Mouse (Mus musculus): ENCODE results near the gene Plekha5. TPM values are rescaled to one million over a fixed set of nuclear protein-coding genes. Genes with fewer than 3 reads are reported as not detected.

Plekha5 gene
- 42.0 and 47.1 TPM in 2 replicates for polyA plus RNA-seq (2016; fragmentation: Nextera tagmentation; extraction: Ambion mirVana)

DNA sequence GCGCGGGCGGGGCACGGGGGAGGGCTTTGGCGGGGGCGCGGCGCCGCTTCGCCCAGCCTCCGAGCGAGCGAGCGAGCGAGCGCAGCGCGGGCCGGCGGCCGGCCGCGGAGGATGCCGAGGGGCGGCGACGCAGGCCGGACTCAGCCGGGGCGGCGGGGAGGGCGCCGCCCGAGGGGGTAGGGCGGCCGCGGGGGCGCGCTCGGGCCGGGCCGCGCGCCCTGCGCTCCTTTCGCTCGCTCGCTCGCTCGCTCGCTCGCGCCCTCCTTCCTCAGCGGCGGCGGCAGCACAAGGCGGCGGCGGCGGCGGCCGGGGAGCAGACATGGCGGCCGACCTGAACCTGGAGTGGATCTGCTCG is at the start of gene Plekha5:
Gene Plekha5 (plus strand): TSS at position 209 of the 355 bp plus-strand sequence.
- peak within 1 kb of the TSS; percentile 96 for H3K4me3 ChIP-seq
- WGBS: 1% methylated on average over 65 of the region's 65 CpGs
- H3K9me3 ChIP-seq: 0 out of 2 replicates have a peak, but pooled peaks cover 7% of the 10 kb centered on the region
- H3K27me3 ChIP-seq (replicated peaks; ENCODE audit: low read depth, poor library complexity, severe bottlenecking): no peaks in the 10 kb centered on the region
- H3K36me3 ChIP-seq (replicated peaks): peaks cover 18% of the 10 kb centered on the region
- peak within 1 kb of the TSS; percentile 98 for H3K27ac ChIP-seq (replicated peaks)
- H3K4me1 ChIP-seq: peaks cover 17% of the 10 kb centered on the region
- peak; percentile 86 for DNase-seq (ENCODE audit: low spot score)

GRCm38 (mm10) chr6:140375671-140376070 is 48.2 kb upstream of the Plekha5 start:
- DNase-seq (ENCODE audit: low spot score): no peak
- H3K9me3 ChIP-seq: no peaks in the 10 kb centered on the region
- no peaks in the 10 kb centered on the region for H3K36me3 ChIP-seq (replicated peaks)
- H3K4me1 ChIP-seq: no peaks in the 10 kb centered on the region
- H3K27me3 ChIP-seq (replicated peaks; ENCODE audit: low read depth, poor library complexity, severe bottlenecking): no peaks in the 10 kb centered on the region
- 61% methylated on average over 4 of the region's 4 CpGs for WGBS
- no peak overlapping the region for H3K27ac ChIP-seq (replicated peaks)
- H3K4me3 ChIP-seq: no peak overlapping the region

DNA sequence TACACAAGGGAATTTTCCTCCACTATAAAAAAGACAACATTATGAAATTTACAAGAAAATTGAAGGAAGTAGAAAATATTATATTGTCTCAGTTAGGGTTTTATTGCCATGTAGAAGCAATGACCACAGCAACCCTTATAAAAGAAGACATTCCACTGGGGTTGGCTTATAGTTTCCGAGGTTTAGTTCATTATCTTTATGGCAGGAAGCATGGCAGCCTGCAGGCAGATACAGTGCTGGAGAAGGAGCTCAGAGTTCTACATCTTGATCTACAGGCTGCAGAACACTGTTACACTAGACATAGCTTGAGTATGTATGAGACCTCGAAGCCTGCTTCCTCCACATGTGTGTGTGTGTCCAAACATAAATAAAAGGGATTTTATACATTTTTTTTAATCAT is 43.3 kb upstream of the Plekha5 start:
- H3K36me3 ChIP-seq (replicated peaks): no peaks in the 10 kb centered on the region
- no peak overlapping the region for H3K4me3 ChIP-seq
- no peak for DNase-seq (ENCODE audit: low spot score)
- H3K4me1 ChIP-seq: no peaks in the 10 kb centered on the region
- H3K27ac ChIP-seq (replicated peaks): no peak overlapping the region
- no peaks in the 10 kb centered on the region for H3K9me3 ChIP-seq
- WGBS: 82% methylated on average over 2 of the region's 2 CpGs
- H3K27me3 ChIP-seq (replicated peaks; ENCODE audit: low read depth, poor library complexity, severe bottlenecking): no peaks in the 10 kb centered on the region

- WGBS: 88% methylated on average over 8 of the region's 8 CpGs
- H3K27me3 ChIP-seq (replicated peaks; ENCODE audit: low read depth, poor library complexity, severe bottlenecking): no peaks in the 10 kb centered on the region
- no peak for DNase-seq (ENCODE audit: low spot score)
- no peaks in the 10 kb centered on the region for H3K36me3 ChIP-seq (replicated peaks)
- no peaks in the 10 kb centered on the region for H3K4me1 ChIP-seq
- no peaks in the 10 kb centered on the region for H3K9me3 ChIP-seq
- no peak overlapping the region for H3K27ac ChIP-seq (replicated peaks)
- no peak overlapping the region for H3K4me3 ChIP-seq
Observed at GRCm38 (mm10) chr6:140381162-140381561, 42.7 kb upstream of the Plekha5 start.

GRCm38 (mm10) chr6:140383580-140384400 is 40.1 kb upstream of the Plekha5 start:
- H3K27me3 ChIP-seq (replicated peaks; ENCODE audit: low read depth, poor library complexity, severe bottlenecking): no peaks in the 10 kb centered on the region
- DNase-seq (ENCODE audit: low spot score): no peak
- H3K4me1 ChIP-seq: no peaks in the 10 kb centered on the region
- no peaks in the 10 kb centered on the region for H3K36me3 ChIP-seq (replicated peaks)
- H3K27ac ChIP-seq (replicated peaks): no peak overlapping the region
- no peak overlapping the region for H3K4me3 ChIP-seq
- H3K9me3 ChIP-seq: no peaks in the 10 kb centered on the region
- 86% methylated on average over 10 of the region's 10 CpGs for WGBS

DNA sequence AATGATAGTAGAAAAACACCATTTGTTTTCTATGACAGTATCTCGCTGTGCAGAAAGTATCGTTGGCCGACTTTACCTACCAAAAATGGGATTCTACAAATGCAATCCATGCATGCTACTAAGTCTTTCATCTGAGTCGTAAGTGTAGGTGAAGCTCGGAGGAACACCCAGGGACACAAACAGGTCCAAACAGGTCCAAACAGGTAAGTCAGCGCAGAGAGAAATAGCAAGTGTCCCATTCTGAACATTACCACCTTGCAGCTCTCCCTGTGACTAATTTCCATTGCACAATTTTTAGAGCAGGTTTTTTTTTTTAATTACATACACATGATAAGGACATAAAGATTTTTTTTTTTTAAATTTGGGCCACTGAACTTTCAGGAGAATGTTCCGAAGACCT is 27.2 kb upstream of the Plekha5 start:
- Histone ChIP-seq H3K4me3 (no peak overlapping the region), H3K27me3 (replicated peaks; ENCODE audit: low read depth, poor library complexity, severe bottlenecking) (no peaks in the 10 kb centered on the region), H3K27ac (replicated peaks) (no peak overlapping the region), H3K36me3 (replicated peaks) (no peaks in the 10 kb centered on the region), H3K4me1 (peaks cover 6% of the 10 kb centered on the region; the same call in 1 of the 2 replicates), H3K9me3 (no peaks in the 10 kb centered on the region)
- no peak for DNase-seq (ENCODE audit: low spot score)
- 88% methylated on average over 7 of the region's 7 CpGs for WGBS

DNA sequence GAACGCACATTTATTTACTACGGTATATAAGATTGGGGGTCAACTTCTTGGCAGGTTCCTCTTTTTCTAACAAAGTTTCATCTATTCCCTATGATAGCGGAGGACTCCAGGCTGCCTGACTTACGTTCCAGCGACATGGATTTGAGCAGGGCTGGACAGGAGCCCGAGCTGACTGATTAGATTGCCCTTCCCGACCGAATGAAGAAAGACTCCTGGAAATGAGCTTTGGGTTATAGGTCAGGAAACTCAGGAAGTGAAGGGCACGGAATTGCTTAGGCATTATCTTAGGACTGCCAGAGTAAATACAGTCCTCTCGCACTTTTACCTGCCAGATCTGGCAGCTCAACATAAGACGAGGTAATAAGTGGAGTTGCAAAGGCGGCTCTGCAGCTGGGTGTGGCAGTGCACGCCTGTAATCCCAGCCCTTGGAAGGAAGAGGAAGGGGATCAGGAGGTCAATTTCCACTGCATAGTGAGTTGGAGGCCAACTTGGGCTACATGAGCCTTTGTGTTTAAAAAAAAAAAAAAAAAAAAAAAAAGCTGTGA is 21.0 kb upstream of the Plekha5 start:
- Histone ChIP-seq H3K27me3 (replicated peaks; ENCODE audit: low read depth, poor library complexity, severe bottlenecking) (no peaks in the 10 kb centered on the region), H3K4me1 (peaks cover 6% of the 10 kb centered on the region; the same call in 1 of the 2 replicates), H3K36me3 (replicated peaks) (no peaks in the 10 kb centered on the region), H3K27ac (replicated peaks) (no peak overlapping the region), H3K9me3 (no peaks in the 10 kb centered on the region), H3K4me3 (no peak overlapping the region)
- no peak for DNase-seq (ENCODE audit: low spot score)
- WGBS: 69% methylated on average over 13 of the region's 13 CpGs

- H3K27me3 ChIP-seq (replicated peaks; ENCODE audit: low read depth, poor library complexity, severe bottlenecking): no peaks in the 10 kb centered on the region
- H3K27ac ChIP-seq (replicated peaks): no peak overlapping the region
- DNase-seq (ENCODE audit: low spot score): no peak
- no peaks in the 10 kb centered on the region for H3K4me1 ChIP-seq
- H3K9me3 ChIP-seq: no peaks in the 10 kb centered on the region
- H3K36me3 ChIP-seq (replicated peaks): no peaks in the 10 kb centered on the region
- H3K4me3 ChIP-seq: no peak overlapping the region
- 86% methylated on average over 3 of the region's 3 CpGs for WGBS
Observed at GRCm38 (mm10) chr6:140411996-140412395, 11.9 kb upstream of the Plekha5 start.

DNA sequence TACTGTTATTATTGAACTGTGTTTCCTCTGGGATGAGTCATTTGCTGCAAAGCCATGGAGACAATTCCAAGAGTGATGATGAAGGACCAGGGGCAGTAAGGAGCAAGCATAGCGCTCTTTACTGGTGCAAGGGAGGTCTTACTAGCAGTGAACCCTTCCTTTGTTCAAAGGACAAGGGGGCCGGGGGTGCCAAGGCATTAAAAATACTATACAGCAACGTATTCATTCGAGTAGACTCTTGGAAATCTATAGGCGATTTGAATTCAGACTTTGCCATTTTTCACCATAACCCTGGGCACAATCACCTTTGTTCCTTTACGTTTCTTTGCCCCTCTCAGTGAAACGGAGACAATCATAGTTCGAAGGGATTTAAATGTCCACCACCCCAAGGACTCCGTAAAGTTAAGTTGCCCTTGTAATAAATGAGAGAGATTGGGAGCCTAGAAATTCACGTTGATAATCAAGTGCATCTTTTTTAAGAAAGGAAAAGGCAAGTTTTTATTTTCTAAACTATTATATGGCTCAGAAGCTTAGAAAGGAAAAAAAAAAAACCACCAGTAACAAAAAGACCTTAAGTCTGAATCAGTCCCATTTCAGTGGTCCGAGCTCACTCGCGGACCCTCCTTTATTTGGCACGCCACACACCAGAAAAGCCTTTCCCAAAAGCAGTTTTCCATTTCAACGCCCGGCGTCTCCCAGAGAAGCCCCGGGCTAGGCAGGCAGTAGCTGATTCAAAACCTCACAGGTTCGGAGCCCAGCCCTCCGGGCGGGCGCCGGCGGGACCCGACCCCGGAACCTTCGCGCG is 611 bp upstream of the Plekha5 start:
- Histone ChIP-seq H3K9me3 (0 out of 2 replicates have a peak, but pooled peaks cover 7% of the 10 kb centered on the region), H3K27me3 (replicated peaks; ENCODE audit: low read depth, poor library complexity, severe bottlenecking) (no peaks in the 10 kb centered on the region), H3K36me3 (replicated peaks) (peaks cover 12% of the 10 kb centered on the region), H3K4me1 (peaks cover 17% of the 10 kb centered on the region), H3K4me3 (peak overlapping the region; percentile 96), H3K27ac (replicated peaks) (peak overlapping the region; percentile 98)
- WGBS: 10% methylated on average over 29 of the region's 29 CpGs
- no peak for DNase-seq (ENCODE audit: low spot score)

- no peak for DNase-seq (ENCODE audit: low spot score)
- Histone ChIP-seq H3K9me3 (0 out of 2 replicates have a peak, but pooled peaks cover 6% of the 10 kb centered on the region), H3K36me3 (replicated peaks) (peaks cover 24% of the 10 kb centered on the region), H3K4me3 (peak overlapping the region; percentile 96), H3K27ac (replicated peaks) (peak overlapping the region; percentile 98), H3K4me1 (peaks cover 17% of the 10 kb centered on the region), H3K27me3 (replicated peaks; ENCODE audit: low read depth, poor library complexity, severe bottlenecking) (no peaks in the 10 kb centered on the region)
- WGBS: 1% methylated on average over 71 of the region's 72 CpGs
Observed at GRCm38 (mm10) chr6:140424201-140424990, 542 bp downstream of the Plekha5 start.

DNA sequence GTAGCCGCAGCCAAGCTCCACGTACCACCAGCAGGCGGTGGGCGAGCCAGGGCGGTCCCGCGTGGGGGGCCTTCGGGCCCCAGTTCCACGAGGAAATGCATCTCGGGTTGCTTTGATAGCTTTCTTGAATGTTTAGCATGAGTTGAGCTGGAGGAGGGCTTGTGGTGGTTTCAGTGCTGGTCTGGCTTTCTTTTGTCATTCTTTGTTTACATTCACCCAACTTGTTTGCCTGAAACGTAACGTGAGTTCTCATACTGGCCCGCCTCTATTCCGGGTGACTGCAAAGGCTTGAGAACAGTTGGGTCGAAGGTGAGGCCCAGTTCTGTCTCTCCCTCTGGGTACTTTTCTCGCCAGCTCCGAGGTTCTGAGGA is 1.1 kb downstream of the Plekha5 start:
- H3K27ac ChIP-seq (replicated peaks): peak overlapping the region; percentile 98
- peaks cover 17% of the 10 kb centered on the region for H3K4me1 ChIP-seq
- peak overlapping the region; percentile 96 for H3K4me3 ChIP-seq
- peak; percentile 71 for DNase-seq (ENCODE audit: low spot score)
- H3K9me3 ChIP-seq: 0 out of 2 replicates have a peak, but pooled peaks cover under 1% of the 10 kb centered on the region
- H3K36me3 ChIP-seq (replicated peaks): peaks cover 27% of the 10 kb centered on the region
- H3K27me3 ChIP-seq (replicated peaks; ENCODE audit: low read depth, poor library complexity, severe bottlenecking): no peaks in the 10 kb centered on the region
- under 1% methylated on average over 17 of the region's 17 CpGs for whole genome bisulfite sequencing

DNA sequence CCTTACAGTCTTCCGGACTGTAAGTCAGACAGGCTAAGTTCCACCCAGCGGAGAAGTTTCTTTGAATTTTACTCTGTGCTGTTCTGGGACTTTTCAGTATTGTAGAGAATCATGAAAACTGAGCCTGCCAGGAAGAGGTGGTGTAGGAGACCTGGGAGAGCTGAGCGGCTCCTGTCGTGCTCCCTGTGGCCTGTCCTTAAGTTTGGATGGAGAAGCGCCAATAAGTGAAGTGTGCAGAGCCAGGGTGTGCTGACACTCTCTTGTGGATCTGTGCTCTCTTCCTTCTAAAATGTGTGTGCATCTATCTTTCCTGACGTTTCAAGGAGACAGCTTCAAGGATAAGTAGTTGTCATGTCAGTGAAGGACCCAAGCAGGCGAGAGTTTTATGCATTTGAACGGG is 5.4 kb downstream of the Plekha5 start:
- WGBS: 91% methylated on average over 8 of the region's 8 CpGs
- H3K36me3 ChIP-seq (replicated peaks): peaks cover 70% of the 10 kb centered on the region
- H3K27me3 ChIP-seq (replicated peaks; ENCODE audit: low read depth, poor library complexity, severe bottlenecking): no peaks in the 10 kb centered on the region
- no peak for DNase-seq (ENCODE audit: low spot score)
- no peak overlapping the region for H3K4me3 ChIP-seq
- H3K9me3 ChIP-seq: no peaks in the 10 kb centered on the region
- no peak overlapping the region for H3K27ac ChIP-seq (replicated peaks)
- peaks cover 14% of the 10 kb centered on the region for H3K4me1 ChIP-seq
